Mouse (Mus musculus): Measurements from ENCODE around the gene Zfp740.
"Not testable (repeated sequence)": the region's sequence is repeated elsewhere in the genome, so short reads cannot be mapped to it uniquely, and the experiment has no call there.

Gene Zfp740

GRCm38 (mm10) chr15:102192820-102193386, 10.1 kb upstream of the Zfp740 start:
- DNase-seq: no peak

DNA sequence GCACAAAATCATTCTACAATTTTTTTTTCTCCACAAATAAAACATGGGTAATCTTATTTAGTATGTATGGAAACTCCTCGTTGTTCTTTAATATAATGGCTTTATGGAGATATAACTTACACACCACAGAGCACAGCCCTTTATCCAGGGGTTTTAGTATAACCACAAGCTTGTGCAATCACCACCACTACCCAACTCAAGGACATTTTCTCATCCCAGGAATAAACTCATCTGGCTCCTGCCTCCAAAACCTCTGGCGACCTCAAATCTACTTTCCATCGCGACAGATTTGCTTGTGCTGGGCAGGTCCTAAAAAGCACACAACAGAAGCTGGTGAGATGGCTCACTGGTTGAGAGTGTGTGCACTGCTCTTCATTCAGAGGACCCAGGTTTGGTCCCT, 9.4 kb upstream of the Zfp740 start:
- DNase-seq: no peak

- no peak for DNase-seq
Measured at GRCm38 (mm10) chr15:102194439-102194838, 8.6 kb upstream of the Zfp740 start.

DNA sequence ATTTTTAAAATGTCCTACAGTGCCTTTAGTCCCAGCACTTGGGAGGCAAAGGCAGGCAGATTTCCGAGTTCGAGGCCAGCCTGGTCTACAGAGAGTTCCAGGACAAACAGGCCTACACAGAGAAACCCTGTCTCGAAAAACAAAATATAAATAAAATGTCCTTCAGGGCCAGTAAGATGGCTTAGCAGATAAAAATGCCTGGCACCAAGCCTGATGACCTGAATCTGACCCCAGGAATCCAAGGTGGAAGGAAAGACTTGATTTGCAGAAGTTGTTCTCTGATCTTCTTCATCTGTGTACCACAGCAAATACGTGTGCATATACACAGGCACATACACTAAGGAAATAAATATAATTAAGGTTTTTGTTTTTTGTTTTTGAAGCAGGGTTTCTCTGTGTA, 7.7 kb upstream of the Zfp740 start:
- DNase-seq: no peak

DNA sequence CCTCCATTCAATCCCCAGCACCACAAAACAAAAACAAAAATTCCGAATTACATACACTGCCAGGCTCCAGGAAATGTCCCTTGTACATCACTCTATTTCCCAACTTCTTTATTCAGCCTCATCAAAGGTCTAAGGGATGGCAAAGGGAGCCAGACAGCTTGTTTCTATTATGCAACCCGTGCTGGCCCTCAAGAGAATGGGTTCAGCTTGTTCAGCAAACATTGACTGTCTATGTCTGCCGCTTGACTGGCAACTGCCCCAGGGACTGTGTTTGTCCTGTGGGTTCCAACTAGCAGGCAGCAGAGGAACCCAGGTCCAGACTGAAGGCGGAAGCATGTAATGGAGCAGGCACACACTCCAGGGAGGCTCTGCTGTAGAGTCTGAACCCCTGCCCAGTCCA, 4.2 kb upstream of the Zfp740 start:
- no peak for DNase-seq

GRCm38 (mm10) chr15:102203835-102204381, 859 bp downstream of the Zfp740 start:
- DNase-seq: peak; percentile 59 to 69

DNA sequence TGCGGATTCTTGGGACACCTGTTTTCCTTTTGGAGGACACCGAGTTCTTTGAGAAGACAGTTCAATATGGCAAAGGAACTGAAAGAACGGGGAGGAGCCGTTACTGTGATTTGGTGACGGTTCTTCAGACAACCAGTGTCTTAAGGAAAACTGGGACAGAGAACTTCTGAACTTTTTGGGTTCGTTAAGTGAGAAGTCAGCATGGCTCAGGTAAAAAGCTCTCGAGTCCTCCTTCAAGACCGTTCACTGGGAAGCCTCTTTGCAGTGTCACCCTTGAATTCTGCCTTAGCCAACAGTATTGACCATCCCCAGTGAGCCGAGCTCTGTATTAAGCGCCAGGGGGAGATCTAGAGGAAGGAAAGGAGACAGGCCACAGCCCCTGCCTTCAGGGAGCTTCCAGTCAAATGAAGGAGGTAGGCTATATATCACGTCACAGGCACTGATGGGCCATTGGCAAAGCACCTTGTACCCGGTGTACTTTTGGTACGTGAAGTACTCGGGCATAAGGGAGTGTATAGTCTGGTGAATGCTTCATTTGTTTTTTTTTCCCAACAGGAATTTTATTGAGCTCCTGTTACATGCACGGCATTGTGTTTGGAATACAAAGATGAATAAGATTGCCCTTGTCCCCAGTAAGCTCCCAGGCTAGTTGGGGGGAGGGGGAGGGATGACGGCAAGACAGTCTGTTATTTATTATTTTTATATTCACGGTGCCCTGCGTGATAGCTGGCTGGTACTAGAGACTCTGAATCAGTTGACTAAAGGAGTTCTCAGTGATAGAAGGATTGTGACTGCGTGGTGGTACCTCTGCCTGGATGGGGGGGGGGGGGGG, 1.8 kb downstream of the Zfp740 start, which contains the start of gene Csad:
Gene Csad, minus strand, starts transcription at position 51 of the 832 bp plus-strand sequence.
- DNase-seq: no peak

DNA sequence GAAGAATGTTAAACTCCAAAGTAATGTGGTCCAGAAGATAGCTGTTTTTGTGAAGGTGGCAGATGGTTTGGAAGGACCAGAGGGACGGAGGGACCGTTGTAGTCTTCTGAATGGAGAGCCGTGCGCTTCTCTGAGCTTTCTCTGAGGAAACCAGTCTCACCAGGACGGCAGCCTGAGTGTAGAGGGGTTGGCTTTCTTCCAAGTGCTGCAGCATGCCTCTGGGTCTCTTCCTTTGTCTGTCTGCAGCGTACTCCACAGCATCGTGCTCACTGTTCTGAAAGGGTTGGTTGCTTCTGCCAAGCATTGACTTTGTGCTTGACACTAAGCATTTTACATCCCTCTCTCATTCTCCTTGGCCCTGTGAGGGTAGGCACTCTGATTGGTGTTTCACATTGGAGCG, 2.7 kb downstream of the Zfp740 start:
- DNase-seq: no peak

GRCm38 (mm10) chr15:102207351-102207750, 4.3 kb downstream of the Zfp740 start:
- no peak for DNase-seq

- DNase-seq: no peak
Measured at GRCm38 (mm10) chr15:102208092-102208561, 5.1 kb downstream of the Zfp740 start.

DNA sequence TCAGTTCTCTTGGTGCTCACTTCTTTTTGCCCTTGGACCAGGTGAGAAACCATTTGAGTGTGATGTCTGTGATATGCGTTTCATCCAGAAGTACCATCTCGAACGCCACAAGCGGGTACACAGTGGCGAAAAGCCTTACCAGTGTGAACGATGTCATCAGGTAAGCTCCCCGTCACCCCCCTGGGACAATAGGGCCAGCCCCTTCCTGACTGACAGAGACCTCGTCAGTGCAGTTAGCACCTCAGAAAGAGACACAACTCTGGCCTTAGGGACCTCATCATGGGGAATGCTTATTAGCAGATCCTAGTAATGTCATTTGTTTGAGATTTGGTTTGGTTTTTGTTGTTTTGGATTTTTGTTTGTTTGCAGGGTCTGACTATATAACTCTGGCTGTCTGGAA, 6.1 kb downstream of the Zfp740 start:
- DNase-seq: no peak

- DNase-seq: no peak
Measured at GRCm38 (mm10) chr15:102210816-102211215, 7.8 kb downstream of the Zfp740 start.

DNA sequence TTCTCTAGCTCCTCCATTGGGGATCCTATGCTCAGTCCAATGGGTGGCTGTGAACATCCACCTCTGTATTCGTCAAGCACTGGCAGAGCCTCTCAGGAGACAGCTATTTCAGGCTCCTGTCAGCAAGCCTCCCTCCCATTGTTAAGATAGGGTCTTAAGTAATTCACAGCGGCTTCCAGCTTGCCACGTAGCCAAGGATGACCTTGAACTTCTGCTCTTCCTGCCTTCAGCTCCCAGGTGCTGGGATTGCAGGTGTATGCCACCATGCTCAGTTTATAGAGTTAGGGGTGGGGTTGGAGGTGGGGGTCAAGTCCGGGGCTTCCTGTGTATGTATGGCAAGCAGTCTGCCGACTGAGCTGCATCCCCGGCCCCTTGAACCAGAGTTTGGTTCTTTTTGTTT, 8.8 kb downstream of the Zfp740 start:
- no peak for DNase-seq

- no peak for DNase-seq
Measured at GRCm38 (mm10) chr15:102214132-102214531, 11.1 kb downstream of the Zfp740 start.

DNA sequence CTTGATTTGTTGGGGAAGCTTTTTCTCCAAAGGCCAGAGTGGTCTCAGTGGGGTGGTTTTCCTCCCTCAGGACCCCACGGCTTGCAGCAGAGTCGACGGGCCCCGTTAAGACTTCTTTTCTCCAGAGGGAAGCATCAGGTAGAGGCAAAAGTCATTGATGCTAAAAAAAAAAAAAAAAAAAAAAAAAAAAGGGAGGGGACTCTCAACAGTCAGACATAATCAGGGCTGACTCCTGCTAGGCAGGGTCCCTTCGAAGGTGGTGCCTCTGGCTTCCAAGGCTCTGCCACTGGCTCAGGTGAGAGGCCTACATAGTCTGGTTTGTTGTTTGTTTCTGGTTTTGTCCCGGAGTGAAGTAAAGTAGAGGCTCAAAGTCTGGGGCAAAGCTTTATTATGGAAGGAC, 12.6 kb downstream of the Zfp740 start:
- DNase-seq: no peak

GRCm38 (mm10) chr15:102216459-102217228, 13.6 kb downstream of the Zfp740 start:
- no peak for DNase-seq

DNA sequence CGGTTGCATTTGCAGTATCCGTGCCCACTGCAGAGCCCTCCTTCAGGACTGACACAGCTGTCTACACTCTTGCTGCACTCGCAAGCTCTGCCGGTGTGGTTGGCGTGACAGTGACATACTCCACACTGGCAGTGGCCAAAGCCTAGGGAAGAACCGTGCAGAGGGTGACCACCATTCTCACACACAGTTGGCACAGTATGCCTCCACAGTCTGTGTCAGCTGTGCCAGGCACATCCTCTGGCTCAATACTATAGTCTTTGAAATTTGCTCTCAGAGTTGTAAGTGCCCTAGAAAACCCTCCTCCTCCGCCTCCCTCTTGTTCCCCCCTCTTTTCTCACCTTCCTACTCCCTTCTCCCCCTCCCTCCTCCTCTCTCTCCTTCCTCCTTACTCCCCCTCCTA, 14.3 kb downstream of the Zfp740 start:
- no peak for DNase-seq

- no peak for DNase-seq
Measured at GRCm38 (mm10) chr15:102222386-102222785, 19.3 kb downstream of the Zfp740 start.

DNA sequence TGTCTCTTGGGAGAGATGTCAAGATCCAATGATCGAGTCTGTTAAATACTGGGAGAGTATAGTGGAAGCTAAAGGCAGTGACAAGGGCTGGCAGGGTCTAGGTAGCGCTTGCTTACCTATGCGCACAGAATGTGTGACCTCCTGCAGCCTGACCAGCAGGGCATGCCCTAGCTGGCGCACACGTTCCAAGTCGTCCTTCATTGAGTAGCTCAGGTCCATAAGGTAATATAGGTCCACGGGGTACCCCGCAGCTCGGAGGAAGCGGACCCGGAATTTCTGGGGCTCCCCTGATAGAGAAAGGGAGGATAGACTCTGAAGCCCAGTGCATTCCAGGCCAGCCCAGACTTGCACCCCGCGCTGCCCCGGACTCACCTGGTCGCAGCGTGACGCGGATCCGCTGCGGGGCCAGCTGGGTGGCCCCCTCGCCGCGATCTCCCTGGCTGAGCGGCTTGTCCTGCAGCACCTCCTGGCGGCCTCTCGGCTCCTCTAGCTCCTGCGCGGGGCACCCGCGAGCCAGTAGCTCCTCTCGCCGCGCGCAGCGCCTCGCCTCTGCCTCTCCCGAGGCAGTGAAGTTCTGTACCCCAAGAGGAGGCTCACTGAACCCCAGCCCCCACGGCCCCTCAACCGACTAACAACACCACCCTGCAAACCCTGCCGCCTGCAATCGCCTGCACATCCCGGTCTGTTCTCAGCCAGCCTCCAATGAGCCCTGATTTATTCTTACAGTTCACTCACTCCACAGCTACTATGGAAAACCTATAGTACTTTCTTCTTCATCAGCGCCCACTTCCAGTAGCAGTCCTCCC, 21.3 kb downstream of the Zfp740 start:
- peak; percentile 83 to 84 for DNase-seq

DNA sequence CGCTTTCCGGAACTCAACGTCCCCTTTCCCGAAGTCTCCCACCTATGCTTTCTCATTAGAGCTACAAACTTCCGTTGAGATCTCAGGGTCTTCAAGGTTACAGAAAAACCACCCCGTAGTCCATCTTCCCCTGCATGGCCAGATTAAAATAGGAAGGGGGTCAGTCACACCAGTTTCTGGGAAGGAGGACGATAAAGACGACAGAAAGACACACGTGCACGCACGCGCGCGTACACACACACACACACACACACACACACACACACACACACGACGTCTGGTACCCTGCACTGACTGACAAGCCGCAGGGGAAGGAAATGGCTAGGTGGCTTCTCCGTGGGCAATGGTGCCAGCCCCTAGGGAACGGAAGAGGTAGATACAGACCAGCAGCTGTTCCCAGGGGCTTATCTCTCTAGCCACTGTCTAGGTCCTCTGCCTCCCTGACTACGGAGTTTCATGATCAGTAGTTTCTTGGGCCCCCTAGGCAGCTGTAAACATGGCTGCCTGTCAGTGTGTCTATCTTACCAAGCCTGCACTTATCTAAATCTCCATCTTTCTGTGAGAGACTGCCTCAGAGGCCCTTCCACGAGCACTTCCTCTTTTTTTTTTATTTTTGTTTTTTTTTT, 22.1 kb downstream of the Zfp740 start:
- peak; percentile 65 to 80 for DNase-seq

- not testable (repeated sequence) for DNase-seq
Measured at GRCm38 (mm10) chr15:102225619-102226018, 22.6 kb downstream of the Zfp740 start.
